Mouse (Mus musculus) neural tube, embryonic 13.5 days (tissue): ENCODE measurements around the gene Uqcc2. TPM values are rescaled to one million over a fixed set of nuclear protein-coding genes. Genes with fewer than 3 reads are reported as not detected.

Source experiments
- ATAC-seq: fragments of 200-750 bp; cut with Nextera tagmentation; 2 replicates; pipeline ENCODE4 v1.8.0; 2017; ENCODE audit warnings: low read depth, mild to moderate bottlenecking, moderate TSS enrichment, moderate library complexity
- H3K27ac ChIP-seq: fragments of 300-500 bp; sonication (generic); replicated peaks from 2 replicates; pipeline ENCODE4 v1.5.1; 2015; ENCODE audit warnings: moderate library complexity, mild to moderate bottlenecking, inconsistent platforms
- H3K27me3 ChIP-seq: fragments of 300-500 bp; sonication (generic); 2 replicates; pipeline ENCODE4 v1.6.1; 2015; ENCODE audit warnings: mild to moderate bottlenecking, inconsistent platforms
- H3K36me3 ChIP-seq: fragments of 300-500 bp; sonication (generic); 2 replicates; pipeline ENCODE4 v1.6.1; 2015; ENCODE audit warnings: mild to moderate bottlenecking, inconsistent platforms
- H3K4me1 ChIP-seq: fragments of 300-500 bp; sonication (generic); replicated peaks from 2 replicates; pipeline ENCODE4 v1.6.1; 2015; ENCODE audit warnings: inconsistent platforms
- H3K4me2 ChIP-seq: fragments of 300-500 bp; sonication (generic); 2 replicates; pipeline ENCODE4 v1.6.1; 2015; ENCODE audit warnings: inconsistent platforms, mild to moderate bottlenecking, moderate library complexity
- H3K4me3 ChIP-seq: fragments of 300-500 bp; sonication (generic); 2 replicates; pipeline ENCODE4 v1.5.1; 2015; ENCODE audit warnings: mild to moderate bottlenecking, inconsistent platforms
- H3K9ac ChIP-seq: fragments of 300-500 bp; sonication (generic); 2 replicates; pipeline ENCODE4 v1.6.1; 2015; ENCODE audit warnings: moderate library complexity, mild to moderate bottlenecking, inconsistent platforms
- H3K9me3 ChIP-seq: fragments of 300-500 bp; sonication (generic); 2 replicates; pipeline ENCODE4 v1.6.1; 2016; ENCODE audit warnings: inconsistent platforms
- WGBS: fragments of 180-500 bp; shearing (Covaris S2); methylation state at CpG from one replicate; pipeline ENCODE4 v1.1.7; 2015; 5-methylcytosine and 5-hydroxymethylcytosine counted together
- polyA plus RNA-seq: library from polyadenylated mRNA; unstranded; fragments of >200 nt; fragmentation: Nextera tagmentation; extraction: Ambion mirVana; gene quantifications from 2 replicates; pipeline ENCODE4 v1.2.1, GENCODE M21; 2015

Uqcc2 gene
- polyA plus RNA-seq, 1 experiment from 2014 or later: 313 TPM

GRCm38 (mm10) chr17:27169952-27170695, 36.4 kb upstream of the Uqcc2 start:
- no peak overlapping the region for H3K4me2 ChIP-seq
- no peak overlapping the region for H3K9ac ChIP-seq
- H3K36me3 ChIP-seq: no peaks in the 10 kb centered on the region
- no peak for ATAC-seq
- no peak overlapping the region for H3K4me3 ChIP-seq
- H3K4me1 ChIP-seq: peaks cover 15% of the 10 kb centered on the region
- H3K9me3 ChIP-seq: no peaks in the 10 kb centered on the region
- H3K27me3 ChIP-seq: no peaks in the 10 kb centered on the region
- no peak overlapping the region for H3K27ac ChIP-seq
- 78% methylated on average over 11 of the region's 11 CpGs for WGBS

GRCm38 (mm10) chr17:27168569-27168968, 34.9 kb upstream of the Uqcc2 start:
- H3K4me1 ChIP-seq: peaks cover 23% of the 10 kb centered on the region; the same call in 1 of the 2 replicates
- WGBS: 97% methylated on average over 4 of the region's 4 CpGs
- H3K27ac ChIP-seq: no peak overlapping the region
- no peak for ATAC-seq
- H3K4me3 ChIP-seq: no peak overlapping the region
- no peak overlapping the region for H3K9ac ChIP-seq
- H3K9me3 ChIP-seq: no peaks in the 10 kb centered on the region
- H3K4me2 ChIP-seq: no peak overlapping the region
- no peaks in the 10 kb centered on the region for H3K27me3 ChIP-seq
- H3K36me3 ChIP-seq: no peaks in the 10 kb centered on the region

GRCm38 (mm10) chr17:27167545-27167944, 33.8 kb upstream of the Uqcc2 start, which contains the start of gene Ip6k3:
Ip6k3 (minus strand) TSS chr17:27167795.
- 49% methylated on average over 4 of the region's 4 CpGs for WGBS

GRCm38 (mm10) chr17:27166901-27167300, 33.2 kb upstream of the Uqcc2 start:
- no peak for ATAC-seq
- Histone ChIP-seq H3K27me3 (no peaks in the 10 kb centered on the region), H3K4me3 (no peak overlapping the region), H3K4me2 (no peak overlapping the region), H3K4me1 (peaks cover 31% of the 10 kb centered on the region; the same call in 1 of the 2 replicates), H3K27ac (no peak overlapping the region), H3K9me3 (no peaks in the 10 kb centered on the region), H3K36me3 (no peaks in the 10 kb centered on the region), H3K9ac (no peak overlapping the region)
- 73% methylated on average over 6 of the region's 6 CpGs for WGBS

More at GRCm38 (mm10) chr17:27167545-27167944, 33.8 kb upstream of the Uqcc2 start, which contains the start of gene Ip6k3:
- H3K9ac ChIP-seq: no peak within 1 kb of the TSS
- no peak within 1 kb of the TSS for H3K27ac ChIP-seq
- H3K27me3 ChIP-seq: no peaks in the 10 kb centered on the region
- H3K4me3 ChIP-seq: no peak within 1 kb of the TSS
- ATAC-seq: no peak
- H3K4me1 ChIP-seq: peaks cover 31% of the 10 kb centered on the region; the same call in 1 of the 2 replicates
- no peaks in the 10 kb centered on the region for H3K36me3 ChIP-seq
- no peak within 1 kb of the TSS for H3K4me2 ChIP-seq
- H3K9me3 ChIP-seq: no peaks in the 10 kb centered on the region

- Histone ChIP-seq H3K4me2 (no peak overlapping the region), H3K27ac (peak overlapping the region; percentile 53), H3K4me1 (peaks cover 34% of the 10 kb centered on the region; the same call in 1 of the 2 replicates), H3K9ac (0 out of 2 replicates have a peak overlapping the region, but pooled peaks have one; percentile 9), H3K27me3 (no peaks in the 10 kb centered on the region), H3K9me3 (no peaks in the 10 kb centered on the region), H3K4me3 (no peak overlapping the region), H3K36me3 (no peaks in the 10 kb centered on the region)
- ATAC-seq: peak; percentile 59
- 42% methylated on average over 8 of the region's 8 CpGs for WGBS
These were observed 31.5 kb upstream of the Uqcc2 start for GRCm38 (mm10) chr17:27165054-27165773.

- H3K4me2 ChIP-seq: no peak overlapping the region
- no peak for ATAC-seq
- H3K9ac ChIP-seq: no peak overlapping the region
- no peaks in the 10 kb centered on the region for H3K9me3 ChIP-seq
- no peak overlapping the region for H3K4me3 ChIP-seq
- no peaks in the 10 kb centered on the region for H3K27me3 ChIP-seq
- WGBS: 73% methylated on average over 4 of the region's 4 CpGs
- peaks cover 32% of the 10 kb centered on the region; the same call in 1 of the 2 replicates for H3K4me1 ChIP-seq
- H3K36me3 ChIP-seq: no peaks in the 10 kb centered on the region
- no peak overlapping the region for H3K27ac ChIP-seq
These were observed 27.2 kb upstream of the Uqcc2 start for GRCm38 (mm10) chr17:27160905-27161304.

- Histone ChIP-seq H3K9ac (no peak overlapping the region), H3K4me1 (peaks cover 24% of the 10 kb centered on the region; the same call in 1 of the 2 replicates), H3K36me3 (no peaks in the 10 kb centered on the region), H3K4me2 (no peak overlapping the region), H3K4me3 (no peak overlapping the region), H3K27ac (no peak overlapping the region), H3K9me3 (no peaks in the 10 kb centered on the region), H3K27me3 (no peaks in the 10 kb centered on the region)
- ATAC-seq: no peak
- 80% methylated on average over 7 of the region's 7 CpGs for WGBS
These were observed 25.5 kb upstream of the Uqcc2 start for GRCm38 (mm10) chr17:27159169-27159568.

- Histone ChIP-seq H3K9ac (no peak overlapping the region), H3K9me3 (no peaks in the 10 kb centered on the region), H3K36me3 (no peaks in the 10 kb centered on the region), H3K27ac (no peak overlapping the region), H3K4me2 (no peak overlapping the region), H3K27me3 (no peaks in the 10 kb centered on the region), H3K4me1 (peaks cover 26% of the 10 kb centered on the region), H3K4me3 (no peak overlapping the region)
- 81% methylated on average over 6 of the region's 6 CpGs for WGBS
- ATAC-seq: no peak
These were observed 24.7 kb upstream of the Uqcc2 start for GRCm38 (mm10) chr17:27158439-27158838.

- Histone ChIP-seq H3K9me3 (no peaks in the 10 kb centered on the region), H3K4me3 (no peak overlapping the region), H3K27me3 (no peaks in the 10 kb centered on the region), H3K36me3 (no peaks in the 10 kb centered on the region), H3K27ac (no peak overlapping the region), H3K9ac (no peak overlapping the region), H3K4me2 (no peak overlapping the region), H3K4me1 (peaks cover 33% of the 10 kb centered on the region)
- no peak for ATAC-seq
- 64% methylated on average over 8 of the region's 8 CpGs for WGBS
These were observed 22.0 kb upstream of the Uqcc2 start for GRCm38 (mm10) chr17:27155752-27156151.

GRCm38 (mm10) chr17:27154881-27155280, 21.2 kb upstream of the Uqcc2 start:
- no peak overlapping the region for H3K27ac ChIP-seq
- no peaks in the 10 kb centered on the region for H3K36me3 ChIP-seq
- peaks cover 40% of the 10 kb centered on the region for H3K4me1 ChIP-seq
- WGBS: 75% methylated on average over 6 of the region's 6 CpGs
- H3K4me3 ChIP-seq: no peak overlapping the region
- no peak overlapping the region for H3K9ac ChIP-seq
- no peaks in the 10 kb centered on the region for H3K9me3 ChIP-seq
- H3K27me3 ChIP-seq: no peaks in the 10 kb centered on the region
- no peak overlapping the region for H3K4me2 ChIP-seq
- ATAC-seq: no peak

GRCm38 (mm10) chr17:27154256-27154655, 20.5 kb upstream of the Uqcc2 start:
- Histone ChIP-seq H3K9me3 (no peaks in the 10 kb centered on the region), H3K36me3 (no peaks in the 10 kb centered on the region), H3K27ac (no peak overlapping the region), H3K9ac (no peak overlapping the region), H3K27me3 (no peaks in the 10 kb centered on the region), H3K4me3 (no peak overlapping the region), H3K4me1 (peaks cover 46% of the 10 kb centered on the region), H3K4me2 (no peak overlapping the region)
- ATAC-seq: no peak
- WGBS: 86% methylated on average over 14 of the region's 14 CpGs

GRCm38 (mm10) chr17:27153773-27154193, 20.1 kb upstream of the Uqcc2 start:
- Histone ChIP-seq H3K4me2 (no peak overlapping the region), H3K9me3 (no peaks in the 10 kb centered on the region), H3K4me1 (peaks cover 51% of the 10 kb centered on the region), H3K36me3 (no peaks in the 10 kb centered on the region), H3K27me3 (no peaks in the 10 kb centered on the region), H3K27ac (no peak overlapping the region), H3K4me3 (no peak overlapping the region), H3K9ac (no peak overlapping the region)
- whole genome bisulfite sequencing: 60% methylated on average over 9 of the region's 9 CpGs
- ATAC-seq: no peak
